Mouse (Mus musculus): ENCODE results near the gene Nupr1l. TPM values are rescaled to one million over a fixed set of nuclear protein-coding genes. Genes with fewer than 3 reads are reported as not detected.
"Not testable (repeated sequence)": the region's sequence is repeated elsewhere in the genome, so short reads cannot be mapped to it uniquely, and the experiment has no call there.

Nupr1l gene
- total RNA-seq, 2 experiments from 2014 or later = 0.48 to 0.52 TPM

GRCm38 (mm10) chr5:129914024-129914423 lies 5.7 kb downstream of the Nupr1l start:
- intact Hi-C loops (cut with DNase I) = loop anchor here (5.0 to 10.0 kb wide), 2 partner anchors 63 to 241 kb away; no protein-coding TSS in a partner anchor
- no peak for DNase-seq

GRCm38 (mm10) chr5:129915491-129915890 lies 7.2 kb downstream of the Nupr1l start:
- intact Hi-C loops (cut with DNase I) = loop anchor here (10.0 kb wide), 1 partner anchor 239 kb away; no protein-coding TSS in a partner anchor
- DNase-seq = not testable (repeated sequence)

- intact Hi-C loops (cut with DNase I) = loop anchor here (10.0 kb wide), 1 partner anchor 237 kb away; no protein-coding TSS in a partner anchor
- no peak for DNase-seq
These were observed 9.8 kb downstream of the Nupr1l start for GRCm38 (mm10) chr5:129918065-129918651.

- intact Hi-C loops (cut with DNase I) = loop anchor here (10.0 kb wide), 1 partner anchor 236 kb away; no protein-coding TSS in a partner anchor
- no peak for DNase-seq
These were observed 10.4 kb downstream of the Nupr1l start for GRCm38 (mm10) chr5:129918752-129919151.

- DNase-seq = no peak
- intact Hi-C loops (cut with DNase I) = loop anchor here (10.0 kb wide), 1 partner anchor 235 kb away; no protein-coding TSS in a partner anchor
These were observed 11.0 kb downstream of the Nupr1l start for GRCm38 (mm10) chr5:129919320-129919719.

GRCm38 (mm10) chr5:129921972-129922371 lies 13.6 kb downstream of the Nupr1l start:
- intact Hi-C loops (cut with DNase I) = no loop called here
- no peak for DNase-seq

- intact Hi-C loops (cut with DNase I) = no loop called here
- DNase-seq = no peak
These were observed 16.6 kb downstream of the Nupr1l start for GRCm38 (mm10) chr5:129924820-129925452.

- no peak for DNase-seq
- intact Hi-C loops (cut with DNase I) = no loop called here
These were observed 17.6 kb downstream of the Nupr1l start for GRCm38 (mm10) chr5:129925933-129926332.

GRCm38 (mm10) chr5:129929924-129930855 lies 21.9 kb downstream of the Nupr1l start:
- DNase-seq = no peak
- intact Hi-C loops (cut with DNase I) = no loop called here

- no peak for DNase-seq
- intact Hi-C loops (cut with DNase I) = no loop called here
These were observed 28.6 kb downstream of the Nupr1l start for GRCm38 (mm10) chr5:129936941-129937340.

- intact Hi-C loops (cut with DNase I) = no loop called here
- no peak for DNase-seq
These were observed 31.9 kb downstream of the Nupr1l start for GRCm38 (mm10) chr5:129940281-129940680.

GRCm38 (mm10) chr5:129940736-129941494 lies 32.6 kb downstream of the Nupr1l start:
- intact Hi-C loops (cut with DNase I) = no loop called here
- DNase-seq = no peak

GRCm38 (mm10) chr5:129941495-129942045 lies 33.2 kb downstream of the Nupr1l start, which contains the start of gene Vkorc1l1:
TSS of gene Vkorc1l1 (plus strand) at chr5:129941970.
- intact Hi-C loops (cut with DNase I) = no loop called here

GRCm38 (mm10) chr5:129942073-129942939 lies 34.0 kb downstream of the Nupr1l start:
- intact Hi-C loops (cut with DNase I) = not testable (repeated sequence)
- peak; percentile 6 to 31 for DNase-seq

More at GRCm38 (mm10) chr5:129941495-129942045, 33.2 kb downstream of the Nupr1l start, which contains the start of gene Vkorc1l1:
- DNase-seq = peak; percentile 98

- no peak for DNase-seq
- intact Hi-C loops (cut with DNase I) = no loop called here
These were observed 35.1 kb downstream of the Nupr1l start for GRCm38 (mm10) chr5:129943402-129943801.

GRCm38 (mm10) chr5:129947528-129948033 lies 39.2 kb downstream of the Nupr1l start:
- DNase-seq = no peak
- intact Hi-C loops (cut with DNase I) = no loop called here

GRCm38 (mm10) chr5:129952143-129952542 lies 43.8 kb downstream of the Nupr1l start:
- intact Hi-C loops (cut with DNase I) = no loop called here
- no peak for DNase-seq

GRCm38 (mm10) chr5:129954473-129955254 lies 46.3 kb downstream of the Nupr1l start:
- DNase-seq = peak; percentile 54 to 66
- intact Hi-C loops (cut with DNase I) = no loop called here
